Mouse (Mus musculus) common myeloid progenitor, adult 5-6 weeks (primary cell): ENCODE measurements at regions not wholly inside any gene's neighbourhood (a gene's known extent, or its start where the extent isn't known, plus 50 kb on each side); places are given as distances from the start of the nearest gene placed in this dataset.

Source experiments
- ATAC-seq: replicated peaks from 2 replicates; pipeline ENCODE4 v1.8.0; 2016; ENCODE audit warnings: low read depth, mild to moderate bottlenecking, moderate TSS enrichment, inconsistent platforms; ENCODE audit not compliant: poor library complexity, severe bottlenecking

DNA sequence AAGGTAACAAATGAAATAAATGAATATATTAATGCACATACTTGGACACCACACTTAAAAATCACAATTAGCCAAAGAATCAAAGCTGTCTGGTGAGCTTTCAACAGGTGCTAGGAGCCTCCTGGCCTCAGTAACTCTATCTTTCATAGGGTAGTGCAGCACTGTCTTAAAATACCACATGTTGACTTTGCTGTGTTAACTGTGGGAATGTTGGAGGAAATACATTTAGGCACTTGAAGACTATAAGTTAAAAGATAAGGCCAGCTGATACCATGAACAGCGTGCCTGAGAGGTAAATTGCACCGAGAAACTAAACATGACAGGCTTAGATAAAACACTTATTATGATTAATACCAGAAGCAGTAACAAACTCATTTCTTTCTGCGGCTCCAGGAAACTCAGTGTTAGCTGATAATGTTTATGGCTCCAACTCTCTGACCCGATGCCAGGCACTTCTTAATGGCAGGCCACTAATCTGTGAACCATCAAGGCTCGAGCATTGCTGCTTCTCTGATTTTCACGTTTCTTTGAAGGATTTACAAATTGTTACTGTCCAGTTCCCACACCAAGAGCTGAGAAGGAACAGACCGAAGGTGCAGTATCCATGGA lies 343.8 kb upstream of the Fam241a start:
- no peak for ATAC-seq

DNA sequence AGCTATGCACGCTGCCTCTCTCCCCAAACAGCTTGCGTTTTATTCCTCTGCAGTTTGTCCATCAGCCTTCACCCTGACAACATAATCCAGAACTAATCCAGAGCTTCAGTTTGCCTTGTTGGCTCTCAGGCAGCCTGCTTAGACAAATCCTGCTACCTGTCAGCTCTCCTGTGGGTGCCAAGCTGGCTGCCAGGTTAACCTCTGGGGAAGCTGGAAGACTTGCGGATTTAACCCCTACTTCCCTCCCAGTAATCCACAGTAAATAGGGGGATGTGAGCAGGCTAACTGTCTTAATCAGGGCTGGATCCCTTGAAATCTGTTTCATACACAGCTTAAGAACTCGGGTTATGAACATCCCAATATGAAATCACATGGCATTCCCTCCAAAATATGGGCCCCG lies 334.3 kb upstream of the Fam241a start:
- no peak for ATAC-seq

DNA sequence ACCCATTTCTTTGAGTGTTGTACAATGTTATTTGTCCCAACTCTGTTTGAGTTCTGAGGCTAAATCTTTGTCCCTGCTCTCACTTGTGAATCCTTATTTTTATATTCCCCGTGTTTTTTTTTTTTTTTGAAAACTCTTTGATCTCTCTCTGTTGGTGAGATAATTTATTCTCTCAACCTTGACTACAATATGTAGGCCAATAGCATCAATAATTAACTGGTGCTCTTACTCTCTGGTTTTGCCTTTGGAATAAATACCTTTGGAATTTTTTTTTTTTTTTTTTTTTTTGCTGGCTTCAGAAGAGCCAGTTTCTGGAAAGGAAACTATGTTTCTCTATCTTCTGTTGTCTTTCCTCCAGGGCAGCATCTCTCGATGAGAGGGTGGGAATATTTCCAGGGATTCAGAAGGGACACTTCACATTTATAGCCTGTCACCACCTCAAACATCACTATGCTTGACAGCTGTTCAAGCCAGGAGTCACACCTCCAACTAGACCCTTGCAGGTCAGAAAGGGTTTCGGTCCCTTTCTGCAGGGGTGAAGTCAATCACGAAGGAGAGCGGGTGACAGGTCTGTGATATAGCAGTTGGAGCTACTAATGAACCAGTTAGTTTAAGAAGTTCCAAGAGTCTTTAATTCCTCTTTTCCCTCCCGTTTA lies 330.9 kb upstream of the Fam241a start:
- no peak for ATAC-seq

DNA sequence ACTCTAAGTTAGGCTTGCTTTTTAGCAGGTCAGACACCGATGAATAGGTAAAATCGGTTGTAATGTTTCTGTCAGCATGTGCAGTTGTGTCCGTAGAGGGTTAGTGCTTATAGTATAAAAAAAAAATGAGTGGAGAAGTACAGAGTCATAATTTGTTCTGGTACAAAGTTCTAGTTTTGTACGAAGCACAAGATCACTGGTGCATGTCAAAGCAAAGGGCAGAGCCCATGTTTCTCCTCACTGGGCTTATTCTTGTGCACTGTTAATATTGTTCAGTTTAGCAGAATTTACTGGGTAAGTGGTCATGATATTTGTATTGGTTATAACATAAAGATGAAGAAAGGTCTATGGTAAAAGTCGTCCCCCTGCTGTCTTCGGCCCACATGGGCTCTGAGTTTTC lies 330.4 kb upstream of the Fam241a start:
- no peak for ATAC-seq

GRCm38 (mm10) chr3:128222344-128222743 lies 326.2 kb upstream of the Fam241a start:
- no peak for ATAC-seq

DNA sequence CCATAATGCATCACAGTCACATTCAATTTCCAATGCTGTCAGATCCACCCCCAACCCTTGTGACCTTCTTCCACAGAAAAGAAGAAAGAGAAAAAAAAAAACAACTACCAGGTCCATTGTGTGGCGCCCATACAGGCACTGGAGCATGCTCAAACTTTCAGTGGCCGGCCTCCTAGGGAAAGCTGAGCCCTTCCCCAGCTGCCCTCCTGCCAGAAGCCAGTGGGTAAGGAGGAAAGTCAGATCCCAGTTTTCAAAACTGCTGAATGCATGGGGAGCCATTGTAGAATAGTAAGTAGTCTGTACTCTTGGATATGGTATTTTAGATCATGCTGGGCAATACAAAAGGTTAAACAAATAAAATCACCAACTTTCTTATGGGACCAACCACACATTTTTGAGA lies 325.5 kb upstream of the Fam241a start:
- no peak for ATAC-seq

DNA sequence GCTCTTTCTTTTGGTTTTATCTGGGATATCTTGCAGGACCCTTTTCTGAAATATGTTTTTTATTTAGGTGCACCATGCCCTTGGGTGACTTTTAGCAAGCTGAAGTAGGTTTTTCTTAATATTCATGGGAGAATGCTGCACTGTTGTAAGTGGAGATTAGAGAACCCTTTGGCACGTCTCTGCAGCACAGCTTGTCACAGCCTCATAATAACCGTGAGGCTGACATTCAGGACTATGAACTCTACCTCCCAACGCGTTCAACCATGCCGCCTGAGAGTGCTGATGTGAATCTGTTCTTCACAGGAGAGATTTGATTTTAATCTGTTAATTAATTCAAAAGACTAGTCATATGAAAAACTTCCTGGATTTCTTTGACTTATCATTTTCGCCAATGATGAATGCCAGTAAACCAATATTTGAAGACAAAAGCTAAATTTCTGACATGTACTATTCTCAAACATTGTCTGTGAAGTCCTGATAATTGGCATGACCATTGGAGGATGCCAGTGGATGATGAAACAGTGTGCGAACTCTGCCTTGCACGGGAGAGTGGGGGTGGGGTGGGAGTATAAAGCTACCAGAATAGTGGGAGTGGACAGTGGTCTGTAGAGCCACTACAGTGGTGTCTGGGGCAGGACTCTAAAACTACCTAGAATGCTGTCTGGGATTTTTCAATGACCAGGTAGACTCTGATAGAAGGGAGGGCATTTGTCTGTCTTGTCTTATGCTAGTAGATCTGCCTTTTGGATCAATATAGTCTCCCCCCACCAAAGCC lies 324.8 kb upstream of the Fam241a start:
- ATAC-seq, result no peak

DNA sequence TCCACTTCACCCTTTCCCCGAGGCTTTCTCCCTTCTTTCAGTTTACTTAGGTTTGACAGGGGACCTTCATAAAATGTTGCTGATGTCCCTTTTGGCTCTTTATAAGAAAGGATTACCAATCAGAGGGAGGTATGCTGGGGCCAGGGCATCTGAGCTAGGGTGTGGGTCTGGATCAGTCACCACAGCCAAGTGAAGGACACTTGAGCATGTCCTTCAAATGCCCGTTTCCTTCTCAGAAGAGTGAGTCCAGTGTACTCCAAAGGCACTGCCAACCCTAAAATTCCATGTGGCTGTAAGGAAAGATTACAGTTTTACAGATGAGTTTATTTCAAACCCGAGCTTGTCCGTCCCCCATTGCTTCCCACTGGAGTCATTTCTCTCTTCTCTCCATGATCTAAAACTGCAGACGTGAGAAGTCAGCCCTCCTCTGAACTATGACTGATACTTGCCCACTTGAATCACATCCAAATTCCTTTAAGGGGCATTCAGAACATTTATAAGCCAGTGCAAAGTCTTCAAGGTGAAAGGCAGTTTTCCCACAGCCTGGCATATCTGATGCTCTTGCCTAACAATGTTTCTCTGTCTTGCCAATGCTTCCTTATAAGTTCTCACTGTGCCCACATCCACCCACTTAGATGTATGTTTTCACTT lies 321.8 kb upstream of the Fam241a start:
- ATAC-seq, result no peak

- ATAC-seq, result no peak
These were observed 316.1 kb upstream of the Fam241a start for GRCm38 (mm10) chr3:128212256-128212655.

- no peak for ATAC-seq
These were observed 314.5 kb upstream of the Fam241a start for GRCm38 (mm10) chr3:128210591-128210990.

DNA sequence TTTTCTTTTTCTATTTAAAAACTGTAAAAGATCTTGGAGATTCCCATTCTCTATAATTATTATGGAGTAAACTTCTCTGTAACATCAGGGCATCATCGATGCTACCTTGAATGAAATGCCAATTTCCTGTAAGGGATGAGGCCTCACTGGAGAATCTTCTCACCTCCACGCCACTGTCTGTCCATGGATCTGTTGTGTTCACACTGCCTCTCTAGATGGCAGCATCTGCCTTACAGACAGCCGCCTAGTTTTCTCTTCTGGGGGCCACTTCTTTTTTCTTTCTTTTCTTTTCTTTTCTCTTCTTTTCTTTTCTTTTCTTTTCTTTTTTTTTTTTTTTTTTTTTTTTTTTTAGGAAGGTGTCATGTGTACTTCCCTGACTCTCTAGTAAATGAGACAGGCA lies 310.8 kb upstream of the Fam241a start:
- no peak for ATAC-seq

DNA sequence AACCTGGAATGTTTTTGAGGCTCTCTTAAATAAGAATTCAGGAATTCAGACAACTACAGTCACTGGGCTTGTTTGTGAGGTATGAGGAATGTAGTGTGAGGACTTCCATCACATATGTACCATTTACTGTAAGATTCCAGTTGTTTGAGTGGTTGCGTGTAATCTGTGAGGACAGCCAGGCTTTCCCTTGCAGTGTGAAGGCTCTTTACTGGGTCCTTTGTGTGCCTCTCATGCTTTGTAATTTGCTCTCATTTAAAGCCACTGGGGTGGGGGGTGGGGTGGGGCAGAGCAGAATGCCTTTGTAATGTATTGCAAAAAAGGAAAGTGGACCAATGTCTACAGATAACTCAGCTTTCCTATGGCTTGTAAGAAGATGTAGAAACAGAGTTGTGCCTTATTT lies 310.4 kb upstream of the Fam241a start:
- ATAC-seq, result no peak

DNA sequence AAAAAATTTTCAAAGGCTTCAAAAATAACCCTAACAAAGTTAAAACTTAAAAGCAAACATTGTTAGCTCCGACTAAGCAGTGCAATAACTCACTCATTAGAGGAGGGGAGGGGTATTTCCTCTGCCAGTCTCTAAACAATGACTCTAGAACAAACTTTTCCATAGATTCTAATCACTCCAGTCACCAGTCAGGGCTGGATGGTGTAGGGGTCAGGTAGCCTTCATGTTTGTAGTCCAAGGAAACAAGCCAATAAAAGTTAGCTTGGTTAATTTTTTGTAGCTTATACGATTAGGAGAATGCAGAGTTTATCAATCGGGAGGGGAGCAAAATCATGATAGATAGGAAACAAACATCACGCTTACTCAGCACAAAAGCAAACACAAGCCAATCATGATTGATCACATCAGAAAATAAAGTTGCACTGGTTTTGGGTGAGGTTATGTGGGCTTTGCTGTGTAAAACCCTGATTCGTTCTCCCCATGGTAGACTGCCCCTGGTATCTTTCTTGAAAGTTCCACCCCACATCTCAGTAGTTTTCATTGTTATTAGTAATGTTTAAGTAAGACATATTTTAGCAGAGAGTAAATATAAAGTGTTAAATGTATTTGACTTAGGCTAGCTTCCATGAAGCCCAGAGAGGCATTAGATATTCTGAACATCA lies 304.6 kb upstream of the Fam241a start:
- ATAC-seq, result no peak

DNA sequence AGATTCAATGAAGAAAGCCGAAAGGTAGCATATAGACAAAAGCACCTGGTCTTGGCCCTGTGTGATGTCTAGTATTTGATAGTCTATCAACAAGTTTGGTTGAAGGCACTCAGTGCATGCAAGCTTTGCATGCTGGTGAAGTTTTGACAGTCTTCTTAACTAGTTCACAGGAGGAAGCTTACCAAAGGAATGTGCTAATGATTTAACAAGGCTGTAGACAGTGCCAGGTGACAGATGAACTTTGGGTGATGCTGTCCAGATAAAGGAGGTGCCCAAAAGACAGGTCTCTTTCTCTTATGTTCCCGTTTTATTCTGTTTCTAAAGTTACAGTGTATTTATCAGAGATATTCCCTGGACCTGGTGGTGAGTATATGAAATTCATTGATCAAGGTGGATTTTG lies 303.3 kb upstream of the Fam241a start:
- ATAC-seq, result no peak

- ATAC-seq, result no peak
These were observed 296.1 kb upstream of the Fam241a start for GRCm38 (mm10) chr3:128192046-128192800.

GRCm38 (mm10) chr3:128187330-128188044 lies 291.4 kb upstream of the Fam241a start:
- no peak for ATAC-seq

DNA sequence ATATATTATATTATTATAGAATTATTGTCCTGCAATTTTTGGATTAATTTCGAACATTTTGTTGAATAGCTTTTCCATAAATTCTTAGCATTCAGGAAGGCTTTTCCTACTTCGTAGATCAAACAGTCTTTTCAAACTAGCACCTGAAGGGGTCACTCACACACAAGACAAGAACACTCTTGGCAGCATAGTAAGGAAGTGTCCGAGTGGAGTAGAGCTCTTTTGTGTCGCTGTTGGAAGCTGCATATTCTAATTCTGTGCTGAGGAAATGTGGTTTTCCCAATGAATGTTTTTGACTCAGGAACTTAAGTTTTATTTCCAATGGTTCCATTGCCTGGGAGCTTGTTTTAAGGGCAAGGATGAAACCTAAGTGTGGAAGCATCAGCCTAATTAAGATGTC lies 290.2 kb upstream of the Fam241a start:
- peak; percentile 72 for ATAC-seq

GRCm38 (mm10) chr3:128181221-128181908 lies 285.2 kb upstream of the Fam241a start:
- no peak for ATAC-seq

DNA sequence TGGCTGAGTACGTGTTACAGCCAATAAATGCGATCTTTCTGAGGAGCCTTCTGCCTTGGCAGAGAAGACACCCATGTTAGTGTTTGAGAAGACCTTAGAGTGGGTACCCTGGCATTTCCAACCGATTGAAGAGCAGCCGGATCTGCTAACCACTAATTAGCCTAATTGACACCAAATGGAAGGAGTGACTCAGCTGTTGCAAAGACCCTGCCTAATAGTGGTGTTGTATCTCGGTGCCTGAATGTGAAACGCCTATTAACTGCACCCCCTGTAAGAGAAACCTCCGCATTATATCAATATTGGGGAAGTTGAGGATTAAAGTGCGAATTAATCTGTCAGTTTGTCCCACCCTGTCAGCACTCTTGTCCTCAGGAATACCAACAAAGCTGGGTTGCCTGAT lies 253.1 kb upstream of the Fam241a start:
- ATAC-seq, result no peak
